Mouse (Mus musculus) layer of hippocampus, adult 2 months (tissue): ENCODE data around the gene Atp5j2. TPM values are rescaled to one million over a fixed set of nuclear protein-coding genes. Genes with fewer than 3 reads are reported as not detected.
A peak's percentile ranks its signal among the peaks of the same experiment; 100 is the strongest.
"Not testable (repeated sequence)": the region's sequence is repeated elsewhere in the genome, so short reads cannot be mapped to it uniquely, and the experiment has no call there.

ENCODE experiments used
- DNase-seq, 2 experiments: peaks; one replicate each; pipeline ENCODE4 v3.0.0; 2022; ENCODE audit warnings: low spot score in 2 of 2
- H3K27ac ChIP-seq: fragments of 200-600 bp; 2 replicates; pipeline ENCODE4 v1.8.1; 2022
- H3K4me3 ChIP-seq: fragments of 200-600 bp; 2 replicates; pipeline ENCODE4 v1.8.1; 2022; ENCODE audit warnings: mild to moderate bottlenecking
- CTCF ChIP-seq: fragments of 200-600 bp; conservative IDR thresholded peaks from 2 replicates; pipeline ENCODE4 v1.8.1; 2022; ENCODE audit warnings: antibody characterized with exemption, mild to moderate bottlenecking, moderate library complexity
- long read RNA-seq, 2 experiments: library from polyadenylated mRNA; stranded (forward); transcript quantifications; one replicate each; pipeline ENCODE4 v2.0.0; 2021; ENCODE audit warnings: borderline mapping rate in 2 of 2
- total RNA-seq, 2 experiments: library from RNA; stranded (reverse); gene quantifications; 2 replicates each; pipeline ENCODE4 v1.2.3; 2021

Gene Atp5j2
- total RNA-seq = 100 to 1,000 TPM; 238 to 257 TPM
- long read RNA-seq, experiment 1, transcript Atp5j2-202 (4 exons, 955 nt) = major isoform, 241 of 254 reads
- long read RNA-seq, experiment 1, partial matches to known transcripts = 8 of 254 reads
- long read RNA-seq, experiment 1, other reads (novel, unspliced or antisense) = 4 of 254 reads
- long read RNA-seq, experiment 2, transcript Atp5j2-204 (5 exons, 607 nt) = minor isoform, 5 of 346 reads
- long read RNA-seq, experiment 2, transcript Atp5j2-202 (4 exons, 955 nt) = major isoform, 316 of 346 reads
- long read RNA-seq, experiment 2, partial matches to known transcripts = 19 of 346 reads
- long read RNA-seq, experiment 2, other reads (novel, unspliced or antisense) = 5 of 346 reads

- Histone ChIP-seq H3K27ac (peak within 1 kb of the TSS; percentile 95), H3K4me3 (peak within 1 kb of the TSS; percentile 99)
- no peak for DNase-seq
- TF ChIP-seq CTCF = no peak
Observed at GRCm38 (mm10) chr5:145191962-145192361, at the start of gene Atp5j2. Atp5j2 (minus strand) TSS chr5:145192062.

DNA sequence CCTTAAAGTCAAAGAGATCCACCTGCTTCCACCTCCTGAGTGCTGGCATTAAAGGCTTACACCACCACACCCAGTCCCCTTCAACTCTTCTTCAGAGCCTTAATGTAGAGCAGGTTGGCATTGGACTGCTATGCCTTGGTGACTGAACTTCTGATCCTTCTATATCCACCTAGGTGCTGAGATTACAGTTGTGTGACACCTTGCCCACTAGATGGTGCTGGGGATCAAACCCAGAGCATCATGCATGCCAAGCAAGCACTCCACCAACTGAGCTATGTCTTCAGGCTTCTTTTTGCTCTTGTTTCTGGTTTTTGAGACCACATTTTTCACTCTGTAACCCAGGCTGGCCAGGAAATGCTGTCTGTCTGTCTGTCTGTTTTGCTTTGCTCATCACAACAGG lies 42.8 kb upstream of the Atp5j2 start:
- DNase-seq = peak in 1 of 2 experiments; percentile 23
- TF ChIP-seq CTCF = peak; percentile 72
- Histone ChIP-seq H3K4me3 (no peak overlapping the region), H3K27ac (no peak overlapping the region)

GRCm38 (mm10) chr5:145231893-145232411 lies 40.1 kb upstream of the Atp5j2 start:
- no peak for TF ChIP-seq CTCF
- peak overlapping the region; percentile 97 for H3K27ac ChIP-seq
- peak in 1 of 2 experiments; percentile 16 for DNase-seq
- H3K4me3 ChIP-seq = peak overlapping the region; percentile 74

GRCm38 (mm10) chr5:145231367-145231871 lies 39.6 kb upstream of the Atp5j2 start, which contains the start of gene Zfp655:
Zfp655 (plus strand) TSS chr5:145231715.
- H3K4me3 ChIP-seq = peak within 1 kb of the TSS; percentile 74
- H3K27ac ChIP-seq = peak within 1 kb of the TSS; percentile 97
- peak; percentile 98 to 99 for DNase-seq
- no peak for TF ChIP-seq CTCF

- H3K27ac ChIP-seq = peak overlapping the region; percentile 97
- DNase-seq = no peak
- no peak for TF ChIP-seq CTCF
- H3K4me3 ChIP-seq = peak overlapping the region; percentile 74
Observed at GRCm38 (mm10) chr5:145230641-145231040, 38.8 kb upstream of the Atp5j2 start.

DNA sequence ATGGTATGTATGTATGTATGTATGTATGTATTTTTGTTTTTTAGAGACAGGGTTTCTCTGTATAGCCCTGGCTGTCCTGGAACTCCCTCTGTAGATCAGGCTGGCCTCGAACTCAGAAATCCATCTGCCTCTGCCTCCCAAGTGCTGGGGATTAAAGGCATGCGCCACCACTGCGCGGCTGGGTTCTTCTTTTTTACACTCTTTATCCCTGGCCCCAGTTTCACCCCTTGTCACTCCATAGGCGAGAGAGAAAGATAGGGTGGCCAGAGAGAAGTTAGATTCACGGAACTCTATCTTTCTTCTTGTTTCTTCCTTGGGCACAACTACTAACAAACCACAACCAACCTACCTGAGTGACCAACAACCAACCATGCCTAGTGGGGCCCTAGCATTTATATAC lies 37.4 kb upstream of the Atp5j2 start:
- not testable (repeated sequence) for DNase-seq, H3K4me3 ChIP-seq, H3K27ac ChIP-seq

- Histone ChIP-seq H3K4me3 (no peak overlapping the region), H3K27ac (no peak overlapping the region)
- TF ChIP-seq CTCF = no peak
- DNase-seq = no peak
Observed at GRCm38 (mm10) chr5:145226453-145226852, 34.6 kb upstream of the Atp5j2 start.

GRCm38 (mm10) chr5:145223395-145223794 lies 31.5 kb upstream of the Atp5j2 start:
- Histone ChIP-seq H3K27ac (no peak overlapping the region), H3K4me3 (no peak overlapping the region)
- no peak for TF ChIP-seq CTCF
- DNase-seq = no peak

GRCm38 (mm10) chr5:145222840-145223239 lies 31.0 kb upstream of the Atp5j2 start:
- Histone ChIP-seq H3K27ac (no peak overlapping the region), H3K4me3 (no peak overlapping the region)
- no peak for DNase-seq
- no peak for TF ChIP-seq CTCF

DNA sequence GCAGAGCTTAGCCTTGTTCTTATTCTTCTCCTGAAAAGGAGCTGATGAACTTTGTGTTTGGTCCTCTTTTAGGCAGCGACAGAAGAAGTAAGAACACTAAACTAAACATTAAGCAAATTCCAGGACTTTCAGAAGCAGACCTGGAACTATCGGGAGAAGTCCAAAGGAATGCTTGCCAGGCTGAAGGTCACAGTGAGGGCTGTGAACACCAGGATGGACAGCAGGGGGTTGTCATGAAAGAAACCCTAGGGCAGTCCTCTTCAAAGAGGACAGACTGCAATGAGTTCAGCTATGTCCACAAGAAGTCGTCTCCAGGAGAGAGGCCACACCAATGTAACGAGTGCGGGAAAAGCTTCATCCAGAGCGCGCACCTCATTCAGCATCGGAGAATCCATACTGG lies 28.1 kb upstream of the Atp5j2 start:
- no peak for TF ChIP-seq CTCF
- H3K27ac ChIP-seq = no peak overlapping the region
- no peak overlapping the region for H3K4me3 ChIP-seq
- DNase-seq = no peak

DNA sequence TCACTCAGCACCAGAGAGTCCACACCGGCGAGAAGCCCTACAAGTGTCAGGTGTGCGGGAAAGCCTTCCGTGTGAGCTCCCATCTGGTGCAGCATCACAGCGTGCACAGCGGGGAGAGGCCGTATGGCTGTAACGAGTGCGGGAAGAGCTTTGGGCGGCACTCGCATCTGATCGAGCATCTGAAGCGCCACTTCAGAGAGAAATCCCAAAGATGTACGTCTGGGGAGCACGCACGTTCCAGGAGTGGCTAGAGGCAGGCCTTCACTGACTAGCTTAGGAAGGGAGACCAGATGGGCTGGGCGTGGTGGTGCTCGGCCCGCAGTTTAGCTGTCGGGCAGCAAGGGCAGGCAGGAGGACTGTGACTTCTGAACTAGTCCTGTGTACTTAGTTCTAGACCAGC lies 26.8 kb upstream of the Atp5j2 start:
- DNase-seq = no peak
- no peak for TF ChIP-seq CTCF
- Histone ChIP-seq H3K4me3 (no peak overlapping the region), H3K27ac (no peak overlapping the region)

- no peak overlapping the region for H3K27ac ChIP-seq
- TF ChIP-seq CTCF = no peak
- no peak overlapping the region for H3K4me3 ChIP-seq
- no peak for DNase-seq
Observed at GRCm38 (mm10) chr5:145218206-145218605, 26.3 kb upstream of the Atp5j2 start.

DNA sequence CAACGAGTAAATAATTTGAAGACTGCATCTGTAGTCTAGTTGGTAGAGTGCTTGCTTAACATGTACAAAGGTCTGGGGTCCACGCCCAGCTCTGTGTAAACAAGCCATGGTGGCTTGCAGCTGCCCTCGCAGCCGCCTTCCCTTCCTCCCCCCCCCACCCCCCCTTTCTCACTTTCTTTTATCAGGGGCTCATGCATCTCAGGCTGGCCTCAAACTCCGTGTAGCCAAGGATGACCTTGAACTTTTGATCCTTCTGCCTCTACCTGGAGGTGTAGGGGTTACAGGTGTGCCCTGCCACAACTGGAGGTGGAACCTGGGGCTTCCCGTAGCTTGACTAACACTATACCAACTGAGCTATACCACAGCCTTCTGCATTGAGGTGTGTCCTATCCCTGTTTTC lies 25.9 kb upstream of the Atp5j2 start:
- Histone ChIP-seq H3K4me3 (no peak overlapping the region), H3K27ac (no peak overlapping the region)
- DNase-seq = no peak
- TF ChIP-seq CTCF = no peak

- no peak overlapping the region for H3K4me3 ChIP-seq
- DNase-seq = no peak
- H3K27ac ChIP-seq = no peak overlapping the region
- TF ChIP-seq CTCF = peak; percentile 70
Observed at GRCm38 (mm10) chr5:145214679-145215078, 22.8 kb upstream of the Atp5j2 start.
